Mouse (Mus musculus): ENCODE data around the gene Cntn6. TPM values are rescaled to one million over a fixed set of nuclear protein-coding genes. Genes with fewer than 3 reads are reported as not detected.

Cntn6 gene
- not detected in 2 replicates for total RNA-seq (2014; rRNA removed)
- polyA plus RNA-seq (2012; rRNA removed) = not detected in 2 replicates

DNA sequence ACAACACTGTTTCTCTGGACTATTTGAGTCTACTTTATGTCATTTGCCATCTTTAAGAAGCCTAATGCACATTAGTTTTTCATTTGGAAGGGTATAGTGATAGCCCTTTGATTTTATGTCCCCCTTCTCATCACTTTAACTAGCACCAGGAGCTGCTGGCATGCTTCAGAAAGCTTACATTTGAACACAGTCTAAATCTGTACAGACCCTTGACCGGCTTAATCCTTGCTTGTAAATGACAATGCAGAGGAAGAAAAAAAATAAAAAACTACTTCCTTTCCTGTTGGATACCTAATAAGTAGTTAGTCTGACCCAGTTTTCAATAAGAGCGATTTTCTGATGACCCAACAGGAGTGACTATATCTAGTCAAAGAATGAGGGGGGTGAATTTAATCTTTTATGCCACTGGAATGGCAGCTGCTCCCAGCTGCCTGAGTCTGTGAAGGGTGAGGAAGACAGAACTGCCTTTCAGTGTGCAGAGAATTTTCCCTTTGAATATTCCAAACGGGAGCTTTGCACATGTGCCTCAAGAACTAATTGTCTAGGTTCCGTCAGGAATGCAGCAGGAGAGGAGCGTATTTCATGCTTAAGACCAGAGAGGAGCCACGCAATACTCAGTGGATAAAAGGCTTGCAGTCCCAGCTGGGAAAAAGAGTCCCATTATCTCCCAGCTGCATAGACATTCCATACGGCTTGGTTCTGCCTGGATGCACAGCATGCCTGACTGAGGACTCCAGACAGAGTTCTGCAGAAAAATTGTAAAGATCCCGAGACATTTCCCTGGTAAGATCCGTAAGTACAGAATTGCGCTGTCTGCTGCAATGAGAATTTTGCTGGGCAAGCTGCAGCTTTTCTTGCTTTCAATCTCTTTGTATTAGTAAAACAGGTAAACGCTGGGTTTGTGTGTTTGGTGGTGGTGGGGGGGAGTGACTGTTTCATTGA, at the start of gene Cntn6:
Cntn6 (plus strand) TSS at position 301 of the 942 bp plus-strand sequence.
- no peaks in the 10 kb centered on the region for H3K4me1 ChIP-seq (ENCODE audit: control insufficient read depth, insufficient read depth, low read length)
- WGBS = 83% methylated on average over 11 of the region's 11 CpGs
- H3K36me3 ChIP-seq (ENCODE audit: control insufficient read depth, insufficient read depth, low read length) = no peaks in the 10 kb centered on the region
- no peak within 1 kb of the TSS for H3K4me3 ChIP-seq (ENCODE audit: insufficient read depth, low read depth, low read length)
- DNase-seq (ENCODE audit: extremely low read depth, low read depth, low spot score) = no peak
- no peak for TF ChIP-seq CTCF (IDR thresholded peaks at IDR 0.05; ENCODE audit: low read depth, low read length)
- H3K79me2 ChIP-seq (ENCODE audit: control insufficient read depth, insufficient read depth, low read length) = no peaks in the 10 kb centered on the region
- no peak within 1 kb of the TSS for H3K9ac ChIP-seq (ENCODE audit: low read depth, low read length)
- H3K27me3 ChIP-seq (ENCODE audit: control insufficient read depth, insufficient read depth, low read length) = no peaks in the 10 kb centered on the region
- H3K27ac ChIP-seq (replicated peaks; ENCODE audit: insufficient read depth, low read depth, low read length) = no peak within 1 kb of the TSS

DNA sequence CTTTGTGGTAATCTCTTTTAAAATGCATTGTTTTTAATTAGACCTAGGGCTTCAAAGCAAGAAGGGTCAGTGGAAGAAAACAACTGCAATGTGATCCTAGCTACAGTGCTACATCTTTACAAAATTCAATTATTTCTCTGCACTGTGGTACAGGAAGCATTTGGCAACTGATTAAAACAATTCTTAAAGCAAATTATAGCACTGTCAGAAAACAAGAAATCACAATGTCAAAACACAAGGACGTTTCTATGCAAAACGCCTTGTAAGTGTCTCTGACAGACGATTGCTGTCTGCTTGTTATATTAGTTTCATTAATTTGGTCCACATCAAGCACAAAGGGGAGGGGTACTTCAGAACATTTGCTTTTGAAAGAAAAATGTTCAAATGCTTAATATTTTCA, 48.9 kb upstream of the Cntn6 start:
- no peak for TF ChIP-seq POLR2A (IDR thresholded peaks at IDR 0.05; ENCODE audit: extremely low read depth, insufficient read depth, low read length)
- no peak for TF ChIP-seq CTCF (IDR thresholded peaks at IDR 0.05; ENCODE audit: low read depth, low read length)
- DNase-seq (ENCODE audit: extremely low read depth, low read depth, low spot score) = no peak
- Histone ChIP-seq H3K4me1 (ENCODE audit: control insufficient read depth, insufficient read depth, low read length) (no peaks in the 10 kb centered on the region), H3K27me3 (ENCODE audit: control insufficient read depth, insufficient read depth, low read length) (no peaks in the 10 kb centered on the region), H3K4me3 (ENCODE audit: insufficient read depth, low read depth, low read length) (no peak overlapping the region), H3K27ac (replicated peaks; ENCODE audit: insufficient read depth, low read depth, low read length) (no peak overlapping the region), H3K9ac (ENCODE audit: low read depth, low read length) (no peak overlapping the region), H3K79me2 (ENCODE audit: control insufficient read depth, insufficient read depth, low read length) (no peaks in the 10 kb centered on the region), H3K36me3 (ENCODE audit: control insufficient read depth, insufficient read depth, low read length) (no peaks in the 10 kb centered on the region)
- WGBS = 77% methylated on average over 3 of the region's 3 CpGs

DNA sequence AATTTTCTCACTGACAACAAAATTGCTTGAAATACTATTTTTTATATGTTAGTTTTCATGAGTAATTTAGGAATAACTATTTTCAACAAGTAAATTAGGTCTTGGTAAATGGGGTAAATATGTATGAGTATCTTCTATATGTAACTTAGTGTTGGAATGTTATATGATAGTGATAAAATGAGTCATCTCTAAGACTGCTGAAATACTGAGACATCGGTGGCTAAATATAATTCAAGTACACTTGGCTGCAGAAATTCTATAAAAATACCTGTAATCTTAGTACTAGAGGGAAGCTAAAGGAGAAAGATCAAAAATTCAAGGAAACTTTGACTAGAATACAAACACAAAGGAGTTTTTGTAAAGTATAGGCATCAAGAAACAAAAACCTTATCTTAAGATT, 21.9 kb upstream of the Cntn6 start:
- no peak for DNase-seq (ENCODE audit: extremely low read depth, low read depth, low spot score)
- WGBS = 98% methylated on average over 1 of the region's 1 CpGs
- Histone ChIP-seq H3K79me2 (ENCODE audit: control insufficient read depth, insufficient read depth, low read length) (no peaks in the 10 kb centered on the region), H3K36me3 (ENCODE audit: control insufficient read depth, insufficient read depth, low read length) (no peaks in the 10 kb centered on the region), H3K4me3 (ENCODE audit: insufficient read depth, low read depth, low read length) (no peak overlapping the region), H3K4me1 (ENCODE audit: control insufficient read depth, insufficient read depth, low read length) (no peaks in the 10 kb centered on the region), H3K27me3 (ENCODE audit: control insufficient read depth, insufficient read depth, low read length) (no peaks in the 10 kb centered on the region), H3K27ac (replicated peaks; ENCODE audit: insufficient read depth, low read depth, low read length) (no peak overlapping the region), H3K9ac (ENCODE audit: low read depth, low read length) (no peak overlapping the region)
- TF ChIP-seq CTCF (IDR thresholded peaks at IDR 0.05; ENCODE audit: low read depth, low read length) (no peak), POLR2A (IDR thresholded peaks at IDR 0.05; ENCODE audit: extremely low read depth, insufficient read depth, low read length) (no peak)

DNA sequence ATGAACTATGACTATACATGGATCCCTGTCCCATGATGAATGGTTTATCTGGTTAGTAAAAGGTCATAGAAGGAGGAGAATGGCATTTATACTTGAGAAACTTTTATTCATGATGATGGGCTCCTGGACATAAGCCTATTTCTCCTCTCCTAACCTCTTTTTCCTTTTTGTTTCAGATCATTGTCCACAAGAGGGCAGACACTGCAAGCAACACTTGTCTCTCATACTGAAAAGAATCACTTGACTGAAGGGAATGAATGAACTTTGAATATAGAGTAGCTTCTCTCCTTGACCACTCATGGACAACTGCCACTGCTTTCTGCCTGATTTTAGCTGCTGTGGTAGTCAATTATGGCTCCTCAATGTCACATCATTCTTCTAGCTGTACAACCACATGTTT, 13.3 kb upstream of the Cntn6 start:
- H3K9ac ChIP-seq (ENCODE audit: low read depth, low read length) = no peak overlapping the region
- no peaks in the 10 kb centered on the region for H3K36me3 ChIP-seq (ENCODE audit: control insufficient read depth, insufficient read depth, low read length)
- no peaks in the 10 kb centered on the region for H3K79me2 ChIP-seq (ENCODE audit: control insufficient read depth, insufficient read depth, low read length)
- no peak overlapping the region for H3K4me3 ChIP-seq (ENCODE audit: insufficient read depth, low read depth, low read length)
- H3K27ac ChIP-seq (replicated peaks; ENCODE audit: insufficient read depth, low read depth, low read length) = no peak overlapping the region
- TF ChIP-seq CTCF (IDR thresholded peaks at IDR 0.05; ENCODE audit: low read depth, low read length) = no peak
- no peak for TF ChIP-seq POLR2A (IDR thresholded peaks at IDR 0.05; ENCODE audit: extremely low read depth, insufficient read depth, low read length)
- no peaks in the 10 kb centered on the region for H3K4me1 ChIP-seq (ENCODE audit: control insufficient read depth, insufficient read depth, low read length)
- DNase-seq (ENCODE audit: extremely low read depth, low read depth, low spot score) = peak; percentile 7
- H3K27me3 ChIP-seq (ENCODE audit: control insufficient read depth, insufficient read depth, low read length) = no peaks in the 10 kb centered on the region

DNA sequence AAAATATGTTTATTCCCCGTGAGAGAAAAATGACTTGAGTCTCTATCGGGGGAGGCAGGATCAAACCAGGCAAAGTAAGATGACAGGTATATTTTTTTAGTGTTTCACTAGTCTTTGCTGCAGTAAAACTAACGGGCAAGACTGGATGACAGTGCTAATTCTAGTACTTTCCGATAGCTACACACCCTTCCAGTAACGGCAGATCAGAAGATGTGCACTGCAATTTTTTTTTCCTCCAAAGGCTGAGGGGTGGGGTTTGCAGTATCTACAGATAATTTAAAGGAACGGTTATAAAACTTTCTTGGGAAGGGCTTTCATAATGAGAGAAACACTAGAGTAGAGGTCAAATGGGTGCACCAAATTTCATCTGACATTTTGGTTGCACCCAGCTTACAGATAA, 869 bp downstream of the Cntn6 start:
- no peaks in the 10 kb centered on the region for H3K36me3 ChIP-seq (ENCODE audit: control insufficient read depth, insufficient read depth, low read length)
- no peaks in the 10 kb centered on the region for H3K79me2 ChIP-seq (ENCODE audit: control insufficient read depth, insufficient read depth, low read length)
- no peak overlapping the region for H3K9ac ChIP-seq (ENCODE audit: low read depth, low read length)
- no peak overlapping the region for H3K27ac ChIP-seq (replicated peaks; ENCODE audit: insufficient read depth, low read depth, low read length)
- 80% methylated on average over 6 of the region's 6 CpGs for WGBS
- no peaks in the 10 kb centered on the region for H3K4me1 ChIP-seq (ENCODE audit: control insufficient read depth, insufficient read depth, low read length)
- no peak for DNase-seq (ENCODE audit: extremely low read depth, low read depth, low spot score)
- H3K27me3 ChIP-seq (ENCODE audit: control insufficient read depth, insufficient read depth, low read length) = no peaks in the 10 kb centered on the region
- no peak overlapping the region for H3K4me3 ChIP-seq (ENCODE audit: insufficient read depth, low read depth, low read length)
- TF ChIP-seq POLR2A (IDR thresholded peaks at IDR 0.05; ENCODE audit: extremely low read depth, insufficient read depth, low read length) = no peak
- TF ChIP-seq CTCF (IDR thresholded peaks at IDR 0.05; ENCODE audit: low read depth, low read length) = no peak

DNA sequence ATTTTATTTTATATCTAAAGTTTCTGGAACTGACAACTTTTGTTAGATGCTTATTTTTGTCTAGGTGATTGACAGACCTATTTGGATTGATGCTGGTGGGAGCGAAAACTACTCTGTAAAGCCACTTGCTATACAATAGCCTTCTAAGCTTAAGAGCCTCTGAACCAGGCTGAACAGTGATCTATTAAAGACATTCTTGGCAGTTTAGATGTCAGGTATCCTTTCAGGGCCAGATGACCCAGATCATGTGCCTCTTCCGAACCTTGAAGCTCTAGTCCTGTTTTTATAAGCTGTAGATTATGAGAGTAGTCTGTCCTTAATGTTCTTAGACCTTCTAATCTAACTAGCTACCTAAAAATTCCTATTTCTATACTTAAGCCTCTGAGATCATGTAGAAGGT, 3.2 kb downstream of the Cntn6 start:
- no peak overlapping the region for H3K9ac ChIP-seq (ENCODE audit: low read depth, low read length)
- TF ChIP-seq CTCF (IDR thresholded peaks at IDR 0.05; ENCODE audit: low read depth, low read length) = no peak
- H3K27ac ChIP-seq (replicated peaks; ENCODE audit: insufficient read depth, low read depth, low read length) = no peak overlapping the region
- H3K4me3 ChIP-seq (ENCODE audit: insufficient read depth, low read depth, low read length) = no peak overlapping the region
- DNase-seq (ENCODE audit: extremely low read depth, low read depth, low spot score) = no peak
- no peaks in the 10 kb centered on the region for H3K79me2 ChIP-seq (ENCODE audit: control insufficient read depth, insufficient read depth, low read length)
- WGBS = 70% methylated on average over 2 of the region's 2 CpGs
- H3K4me1 ChIP-seq (ENCODE audit: control insufficient read depth, insufficient read depth, low read length) = no peaks in the 10 kb centered on the region
- H3K27me3 ChIP-seq (ENCODE audit: control insufficient read depth, insufficient read depth, low read length) = no peaks in the 10 kb centered on the region
- H3K36me3 ChIP-seq (ENCODE audit: control insufficient read depth, insufficient read depth, low read length) = no peaks in the 10 kb centered on the region

Measured in liver, adult 2 months (tissue).